ENCODE assay signal across 9 mouse cellular contexts in genomic region chr3:146783645-146784225, GRCm38 (mm10). TPM values are rescaled to one million over a fixed set of nuclear protein-coding genes. Genes with fewer than 3 reads are reported as not detected.
DNase-seq lines count a peak whose midpoint lies in the region; ATAC-seq and TF ChIP-seq lines count a peak whose summit lies in the region.
"Had no signal": no experiment of that assay in that cellular context is flagged by ENCODE, and none has a peak within 500 bp of the region (broad histone marks: within the 10 kb centered on the region; RNA-seq: fewer than 3 reads in every experiment).

No protein-coding gene starts in this region.

- intact Hi-C loops in heart, postnatal 10 days (cut with DNase I), result loop anchor here (5.0 kb wide), 2 partner anchors 96 to 261 kb away; partner anchors contain the start of genes Rpf1 and Samd13
- intact Hi-C loops in heart, postnatal 14 days (cut with DNase I), result loop anchor here (2.0 to 5.0 kb wide), 2 partner anchors 221 to 436 kb away; no protein-coding TSS in a partner anchor

- H3K27me3 ChIP-seq in thymus, adult 2 months (ENCODE audit: control insufficient read depth, insufficient read depth, low read length), result no peaks in the 10 kb centered on the region
- no peaks in the 10 kb centered on the region for H3K27me3 ChIP-seq in hindbrain, embryonic 16.5 days (replicated peaks; ENCODE audit: control insufficient read depth, insufficient read depth, low read length)

- WGBS in thymus, adult 2 months, result 51% methylated on average over 7 of the region's 7 CpGs
- 62% methylated on average over 7 of the region's 7 CpGs for WGBS in hindbrain, embryonic 16.5 days

- no peak overlapping the region for H3K4me2 ChIP-seq in hindbrain, embryonic 16.5 days (ENCODE audit: low read length)

- DNase-seq in heart, postnatal 10 days, result peak; percentile 24 to 35
- DNase-seq in heart, postnatal 14 days, result no peak
- peak; percentile 13 for DNase-seq in thymus, adult 2 months
- no peak for DNase-seq in thymus, postnatal 25 days
- DNase-seq in retina, postnatal 1 day, result peak; percentile 34
- DNase-seq in adrenal gland, postnatal 4 days (ENCODE audit: low spot score in 2 of 2), result no peak
- DNase-seq in testis, postnatal 14 days (ENCODE audit: low spot score), result no peak
- DNase-seq: cerebellum, postnatal 10 days had no signal

- no peak for TF ChIP-seq POLR2A in thymus, adult 2 months (IDR thresholded peaks at IDR 0.05; ENCODE audit: control insufficient read depth, extremely low read depth, insufficient read depth, low read length, poor library complexity)

- H3K9ac ChIP-seq in hindbrain, embryonic 16.5 days (ENCODE audit: low read depth, low read length), result no peak overlapping the region

- no peak for TF ChIP-seq CTCF in thymus, adult 2 months (IDR thresholded peaks at IDR 0.05; ENCODE audit: borderline replicate concordance, control insufficient read depth, extremely low read depth, insufficient read depth, low read length, poor library complexity)

- no peak overlapping the region for H3K27ac ChIP-seq in thymus, adult 2 months (ENCODE audit: control insufficient read depth, insufficient read depth, low read length)
- H3K27ac ChIP-seq in hindbrain, embryonic 16.5 days (ENCODE audit: low read depth, low read length), result 0 out of 2 replicates have a peak overlapping the region, but pooled peaks have one; percentile 34

- H3K4me3 ChIP-seq in thymus, adult 2 months (ENCODE audit: control insufficient read depth, insufficient read depth, low read length), result no peak overlapping the region
- no peak overlapping the region for H3K4me3 ChIP-seq in hindbrain, embryonic 16.5 days (ENCODE audit: low read length)

- H3K9me3 ChIP-seq in hindbrain, embryonic 16.5 days (ENCODE audit: control insufficient read depth, low read length), result no peaks in the 10 kb centered on the region

- 0 out of 2 replicates have a peak, but pooled peaks cover 3% of the 10 kb centered on the region for H3K4me1 ChIP-seq in thymus, adult 2 months (replicated peaks; ENCODE audit: control insufficient read depth, insufficient read depth, low read length)
- peaks cover 9% of the 10 kb centered on the region for H3K4me1 ChIP-seq in hindbrain, embryonic 16.5 days (ENCODE audit: control insufficient read depth, insufficient read depth, low read depth, low read length)

- H3K36me3 ChIP-seq in thymus, adult 2 months (ENCODE audit: control insufficient read depth, insufficient read depth, low read length), result no peaks in the 10 kb centered on the region
- no peaks in the 10 kb centered on the region for H3K36me3 ChIP-seq in hindbrain, embryonic 16.5 days (ENCODE audit: control insufficient read depth, insufficient read depth, low read length)

- ATAC-seq in hindbrain, embryonic 16.5 days, result peak; percentile 65

RNA-seq across cellular contexts. Expression of gene Prkacb, which starts 29.1 kb away (rescaled TPM):
- 10 to 100 TPM; 92.4 to 99.7 TPM for total RNA-seq in heart, postnatal 10 days (2021)
- total RNA-seq in heart, postnatal 14 days (2021), result 10 to 100 TPM; 62.5 to 68.3 TPM
- 46.1 and 47.2 TPM in 2 replicates for polyA plus RNA-seq in thymus, adult 2 months (2012; rRNA removed)
- 199 and 204 TPM in 2 replicates for polyA plus RNA-seq in hindbrain, embryonic 16.5 days (2015; fragmentation: Nextera tagmentation; extraction: Ambion mirVana)
- total RNA-seq in adrenal gland, postnatal 4 days (2021), result 100 to 1,000 TPM; 119 to 131 TPM

Comparison
In these comparisons a context has a peak if more than half of its experiments do, and no peak if none do; other contexts are left out.
1. DNase-seq: peak in heart, postnatal 10 days (2 of 2), thymus, adult 2 months (single experiment) and retina, postnatal 1 day (single experiment); none in heart, postnatal 14 days (0 of 2), thymus, postnatal 25 days (single experiment), adrenal gland, postnatal 4 days (0 of 2) and testis, postnatal 14 days (single experiment).